In genomic region chr5:81020281-81021005, GRCm38 (mm10) we compare ENCODE assay signal across 8 mouse cellular contexts. TPM values are rescaled to one million over a fixed set of nuclear protein-coding genes. Genes with fewer than 3 reads are reported as not detected.
DNase-seq lines count a peak whose midpoint lies in the region; ATAC-seq and TF ChIP-seq lines count a peak whose summit lies in the region.

No protein-coding gene starts in this region.

- H3K27ac ChIP-seq in intestine, postnatal 0 days (ENCODE audit: low read depth, low read length): peak overlapping the region; percentile 66
- peak overlapping the region; percentile 99 for H3K27ac ChIP-seq in limb, embryonic 12.5 days
- peak overlapping the region; percentile 97 for H3K27ac ChIP-seq in midbrain, embryonic 12.5 days (replicated peaks)
- H3K27ac ChIP-seq in stomach, embryonic 16.5 days (ENCODE audit: low read length): peak overlapping the region; percentile 79

- H3K9ac ChIP-seq in intestine, postnatal 0 days (ENCODE audit: low read depth, low read length): peak overlapping the region; percentile 40; the same call in 1 of the 2 replicates
- peak overlapping the region; percentile 93 for H3K9ac ChIP-seq in limb, embryonic 12.5 days (replicated peaks)
- H3K9ac ChIP-seq in midbrain, embryonic 12.5 days (replicated peaks): peak overlapping the region; percentile 95
- peak overlapping the region; percentile 85 for H3K9ac ChIP-seq in stomach, embryonic 16.5 days (ENCODE audit: low read length)

- peak; percentile 12; the same call in 1 of the 2 replicates for ATAC-seq in intestine, postnatal 0 days
- peak; percentile 40 for ATAC-seq in limb, embryonic 12.5 days (ENCODE audit: insufficient number of reproducible peaks, insufficient read depth, low FRiP score, low TSS enrichment, low read depth)
- peak; percentile 64 for ATAC-seq in midbrain, embryonic 12.5 days (ENCODE audit: low FRiP score, low read depth)
- peak; percentile 27; the same call in 1 of the 2 replicates for ATAC-seq in stomach, embryonic 16.5 days (ENCODE audit: insufficient read depth, low FRiP score)

- no peaks in the 10 kb centered on the region for H3K9me3 ChIP-seq in intestine, postnatal 0 days (ENCODE audit: control insufficient read depth)
- no peaks in the 10 kb centered on the region for H3K9me3 ChIP-seq in limb, embryonic 12.5 days
- H3K9me3 ChIP-seq in midbrain, embryonic 12.5 days: no peaks in the 10 kb centered on the region
- H3K9me3 ChIP-seq in stomach, embryonic 16.5 days (replicated peaks; ENCODE audit: control insufficient read depth, low read length): no peaks in the 10 kb centered on the region

- no peak for TF ChIP-seq CTCF in intestine, postnatal 0 days (IDR thresholded peaks at IDR 0.05; ENCODE audit: low read depth)

- peaks cover 46% of the 10 kb centered on the region for H3K27me3 ChIP-seq in intestine, postnatal 0 days (replicated peaks; ENCODE audit: control insufficient read depth, insufficient read depth, low read length)
- no peaks in the 10 kb centered on the region for H3K27me3 ChIP-seq in limb, embryonic 12.5 days
- H3K27me3 ChIP-seq in midbrain, embryonic 12.5 days: no peaks in the 10 kb centered on the region
- no peaks in the 10 kb centered on the region for H3K27me3 ChIP-seq in stomach, embryonic 16.5 days (ENCODE audit: control insufficient read depth, insufficient read depth, low read length)

- H3K4me2 ChIP-seq in intestine, postnatal 0 days (replicated peaks; ENCODE audit: low read depth): peak overlapping the region; percentile 96
- H3K4me2 ChIP-seq in limb, embryonic 12.5 days: peak overlapping the region; percentile 86
- peak overlapping the region; percentile 87 for H3K4me2 ChIP-seq in midbrain, embryonic 12.5 days (replicated peaks)
- peak overlapping the region; percentile 86 for H3K4me2 ChIP-seq in stomach, embryonic 16.5 days (ENCODE audit: low read depth, low read length)

- H3K4me1 ChIP-seq in intestine, postnatal 0 days (replicated peaks; ENCODE audit: control insufficient read depth, insufficient read depth, low read length): no peaks in the 10 kb centered on the region
- H3K4me1 ChIP-seq in limb, embryonic 12.5 days (replicated peaks): peaks cover 12% of the 10 kb centered on the region
- peaks cover 27% of the 10 kb centered on the region for H3K4me1 ChIP-seq in midbrain, embryonic 12.5 days
- no peaks in the 10 kb centered on the region for H3K4me1 ChIP-seq in stomach, embryonic 16.5 days (ENCODE audit: control insufficient read depth, insufficient read depth, low read length)

- H3K36me3 ChIP-seq in intestine, postnatal 0 days (ENCODE audit: control insufficient read depth, insufficient read depth): no peaks in the 10 kb centered on the region
- H3K36me3 ChIP-seq in limb, embryonic 12.5 days: no peaks in the 10 kb centered on the region
- no peaks in the 10 kb centered on the region for H3K36me3 ChIP-seq in midbrain, embryonic 12.5 days
- no peaks in the 10 kb centered on the region for H3K36me3 ChIP-seq in stomach, embryonic 16.5 days (ENCODE audit: control insufficient read depth, insufficient read depth, low read length)

- H3K4me3 ChIP-seq in intestine, postnatal 0 days (ENCODE audit: low read depth, low read length): peak overlapping the region; percentile 59
- peak overlapping the region; percentile 85 for H3K4me3 ChIP-seq in limb, embryonic 12.5 days (replicated peaks)
- peak overlapping the region; percentile 62 for H3K4me3 ChIP-seq in midbrain, embryonic 12.5 days
- peak overlapping the region; percentile 70 for H3K4me3 ChIP-seq in stomach, embryonic 16.5 days (replicated peaks; ENCODE audit: low read length)

- peak; percentile 54 for DNase-seq in gastrocnemius, postnatal 10 days
- no peak for DNase-seq in gastrocnemius, adult 8-10 months (ENCODE audit: low spot score in 2 of 2)
- peak; percentile 78 for DNase-seq in embryo, embryonic 10.5 days (ENCODE audit: low spot score)
- DNase-seq in heart, adult 11 months: peak; percentile 95

- under 1% methylated on average over 53 of the region's 67 CpGs for WGBS in intestine, postnatal 0 days
- WGBS in limb, embryonic 12.5 days: under 1% methylated on average over 62 of the region's 67 CpGs
- under 1% methylated on average over 57 of the region's 67 CpGs for whole genome bisulfite sequencing in midbrain, embryonic 12.5 days
- under 1% methylated on average over 64 of the region's 67 CpGs for WGBS in stomach, embryonic 16.5 days

RNA-seq across cellular contexts. Expression of gene Adgrl3, which starts 0.5 kb away (rescaled TPM):
- total RNA-seq in gastrocnemius, postnatal 10 days (2021): 1 to 10 TPM; 7.3 to 9.7 TPM
- under 1 TPM; 0.35 to 0.58 (median 0.44) TPM for total RNA-seq in gastrocnemius, adult 8-10 months (2022)
- polyA plus RNA-seq in intestine, postnatal 0 days (2015; fragmentation: Nextera tagmentation; extraction: Ambion mirVana): 4.2 and 5.0 TPM in 2 replicates
- polyA plus RNA-seq in limb, embryonic 12.5 days (2016; fragmentation: Nextera tagmentation; extraction: Ambion mirVana): 56.5 and 62.9 TPM in 2 replicates
- polyA plus RNA-seq in midbrain, embryonic 12.5 days (2016; fragmentation: Nextera tagmentation; extraction: Ambion mirVana): 40.7 and 45.9 TPM in 2 replicates
- 16.9 and 17.0 TPM in 2 replicates for polyA plus RNA-seq in stomach, embryonic 16.5 days (2015; fragmentation: Nextera tagmentation; extraction: Ambion mirVana)

Comparison
In these comparisons a context has a peak if more than half of its experiments do, and no peak if none do; other contexts are left out.
1. DNase-seq: peak in gastrocnemius, postnatal 10 days (single experiment), embryo, embryonic 10.5 days (single experiment) and heart, adult 11 months (single experiment); none in gastrocnemius, adult 8-10 months (0 of 2).
2. ATAC-seq: peak in every context shown above with its lines; median percentile 64 in midbrain, embryonic 12.5 days; 40 in limb, embryonic 12.5 days; 27 in stomach, embryonic 16.5 days; 12 in intestine, postnatal 0 days.
3. H3K9ac ChIP-seq: peak in every context shown above with its lines; median percentile 95 in midbrain, embryonic 12.5 days; 93 in limb, embryonic 12.5 days; 85 in stomach, embryonic 16.5 days; 40 in intestine, postnatal 0 days.
4. Peak in every context shown above with its lines, with median percentiles within 50 percentile points of each other: H3K27ac ChIP-seq, H3K4me2 ChIP-seq and H3K4me3 ChIP-seq.